Mouse (Mus musculus) intestine, embryonic 14.5 days (tissue): ENCODE data around the gene Pm20d1. TPM values are rescaled to one million over a fixed set of nuclear protein-coding genes. Genes with fewer than 3 reads are reported as not detected.
"Not testable (repeated sequence)": the region's sequence is repeated elsewhere in the genome, so short reads cannot be mapped to it uniquely, and the experiment has no call there.

Experiments
- ATAC-seq: fragments of 200-750 bp; cut with Nextera tagmentation; replicated peaks from 2 replicates; pipeline ENCODE4 v1.8.0; 2017; ENCODE audit warnings: low read depth, moderate number of reproducible peaks, moderate TSS enrichment, moderate library complexity; ENCODE audit not compliant: low FRiP score, low TSS enrichment
- DNase-seq: peaks from one replicate; pipeline ENCODE4 v3.0.0-alpha.2; 2018; ENCODE audit warnings: low spot score
- H3K27ac ChIP-seq: fragments of 300-500 bp; sonication (generic); 2 replicates; pipeline ENCODE4 v1.5.1; 2014; ENCODE audit warnings: low read depth, mild to moderate bottlenecking, control low read depth
- H3K27me3 ChIP-seq: fragments of 300-500 bp; sonication (generic); replicated peaks from 2 replicates; pipeline ENCODE4 v1.6.1; 2014; ENCODE audit warnings: low read length, control low read depth; ENCODE audit not compliant: control insufficient read depth, insufficient read depth
- H3K36me3 ChIP-seq: fragments of 300-500 bp; sonication (generic); 2 replicates; pipeline ENCODE4 v1.6.1; 2014; ENCODE audit warnings: low read length, control low read depth; ENCODE audit not compliant: control insufficient read depth, insufficient read depth
- H3K4me1 ChIP-seq: fragments of 300-500 bp; sonication (generic); replicated peaks from 2 replicates; pipeline ENCODE4 v1.6.1; 2014; ENCODE audit warnings: low read length, control low read depth, mixed read lengths; ENCODE audit not compliant: control insufficient read depth, insufficient read depth
- H3K4me2 ChIP-seq: fragments of 300-500 bp; sonication (generic); 2 replicates; pipeline ENCODE4 v1.6.1; 2014; ENCODE audit warnings: low read length
- H3K4me3 ChIP-seq: fragments of 300-500 bp; sonication (generic); 2 replicates; pipeline ENCODE4 v1.5.1; 2014; ENCODE audit warnings: low read depth, low read length, control low read depth, mixed read lengths
- H3K9ac ChIP-seq: fragments of 300-500 bp; sonication (generic); 2 replicates; pipeline ENCODE4 v1.6.1; 2014; ENCODE audit warnings: mild to moderate bottlenecking, low read length
- H3K9me3 ChIP-seq: fragments of 300-500 bp; sonication (generic); 2 replicates; pipeline ENCODE4 v1.6.1; 2016; ENCODE audit warnings: low read length, control low read depth; ENCODE audit not compliant: control insufficient read depth
- WGBS: fragments of 180-500 bp; shearing (Covaris S2); extraction: QIAGEN DNeasy Blood & Tissue Kit; methylation state at CpG from one replicate; pipeline ENCODE4 v1.1.7; 2014; 5-methylcytosine and 5-hydroxymethylcytosine counted together
- polyA plus RNA-seq: library from polyadenylated mRNA; unstranded; fragments of >200 nt; fragmentation: Nextera tagmentation; extraction: Ambion mirVana; gene quantifications from 2 replicates; pipeline ENCODE4 v1.2.1, GENCODE M21; 2014

Pm20d1 gene
- polyA plus RNA-seq, 1 experiment from 2014 or later: 1.4 TPM

GRCm38 (mm10) chr1:131808986-131809385, 11.8 kb downstream of the Pm20d1 start:
- H3K27me3 ChIP-seq: no peaks in the 10 kb centered on the region
- ATAC-seq (no peak), DNase-seq (no peak)
- no peaks in the 10 kb centered on the region for H3K36me3 ChIP-seq
- H3K27ac ChIP-seq: no peak overlapping the region
- H3K4me2 ChIP-seq: no peak overlapping the region
- H3K9ac ChIP-seq: no peak overlapping the region
- no peak overlapping the region for H3K4me3 ChIP-seq
- WGBS: 73% methylated on average over 1 of the region's 1 CpGs
- no peaks in the 10 kb centered on the region for H3K9me3 ChIP-seq
- no peaks in the 10 kb centered on the region for H3K4me1 ChIP-seq

DNA sequence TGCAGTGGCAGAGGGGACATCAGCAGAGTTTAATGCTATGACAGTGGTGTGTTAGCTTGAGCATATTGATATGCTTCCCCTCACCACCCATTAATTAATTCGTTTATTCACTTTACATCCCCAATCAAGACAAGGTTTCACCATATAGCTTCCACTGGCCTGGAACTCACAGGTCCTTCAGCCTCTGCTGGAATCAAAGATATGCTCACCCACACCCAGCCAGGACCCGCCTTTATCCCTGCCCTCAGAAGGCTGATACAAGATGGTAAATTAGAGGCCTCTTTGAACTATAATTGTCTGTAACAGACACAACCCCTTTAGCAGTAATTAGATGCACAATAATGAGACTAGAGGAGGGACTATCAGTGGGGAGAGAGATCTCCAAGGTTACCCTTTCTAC, 12.5 kb downstream of the Pm20d1 start:
- Histone ChIP-seq H3K4me1 (no peaks in the 10 kb centered on the region), H3K4me3 (no peak overlapping the region), H3K27me3 (no peaks in the 10 kb centered on the region), H3K9ac (no peak overlapping the region), H3K4me2 (no peak overlapping the region), H3K27ac (no peak overlapping the region), H3K9me3 (no peaks in the 10 kb centered on the region), H3K36me3 (no peaks in the 10 kb centered on the region)
- ATAC-seq (no peak), DNase-seq (no peak)
- 83% methylated on average over 2 of the region's 2 CpGs for WGBS

GRCm38 (mm10) chr1:131811393-131811792, 14.2 kb downstream of the Pm20d1 start:
- H3K9me3 ChIP-seq: no peaks in the 10 kb centered on the region
- H3K4me2 ChIP-seq: no peak overlapping the region
- H3K27ac ChIP-seq: no peak overlapping the region
- no peak overlapping the region for H3K9ac ChIP-seq
- H3K4me3 ChIP-seq: no peak overlapping the region
- H3K36me3 ChIP-seq: no peaks in the 10 kb centered on the region
- WGBS: 83% methylated on average over 1 of the region's 1 CpGs
- DNase-seq (no peak), ATAC-seq (no peak)
- H3K27me3 ChIP-seq: no peaks in the 10 kb centered on the region
- H3K4me1 ChIP-seq: no peaks in the 10 kb centered on the region

- ATAC-seq: no peak
- no peaks in the 10 kb centered on the region for H3K27me3 ChIP-seq
- H3K27ac ChIP-seq: no peak overlapping the region
- H3K36me3 ChIP-seq: no peaks in the 10 kb centered on the region
- H3K9me3 ChIP-seq: no peaks in the 10 kb centered on the region
- no peak overlapping the region for H3K9ac ChIP-seq
- no peak overlapping the region for H3K4me3 ChIP-seq
- no peak for DNase-seq
- 56% methylated on average over 9 of the region's 9 CpGs for WGBS
- no peaks in the 10 kb centered on the region for H3K4me1 ChIP-seq
- H3K4me2 ChIP-seq: no peak overlapping the region
Observed at GRCm38 (mm10) chr1:131812006-131812405, 14.8 kb downstream of the Pm20d1 start.

- H3K27me3 ChIP-seq: no peaks in the 10 kb centered on the region
- H3K9ac ChIP-seq: no peak overlapping the region
- WGBS: 91% methylated on average over 9 of the region's 9 CpGs
- no peaks in the 10 kb centered on the region for H3K9me3 ChIP-seq
- H3K4me3 ChIP-seq: no peak overlapping the region
- H3K4me1 ChIP-seq: no peaks in the 10 kb centered on the region
- no peak for ATAC-seq
- H3K27ac ChIP-seq: no peak overlapping the region
- H3K36me3 ChIP-seq: no peaks in the 10 kb centered on the region
- no peak for DNase-seq
- H3K4me2 ChIP-seq: no peak overlapping the region
Observed at GRCm38 (mm10) chr1:131812631-131813295, 15.6 kb downstream of the Pm20d1 start.

DNA sequence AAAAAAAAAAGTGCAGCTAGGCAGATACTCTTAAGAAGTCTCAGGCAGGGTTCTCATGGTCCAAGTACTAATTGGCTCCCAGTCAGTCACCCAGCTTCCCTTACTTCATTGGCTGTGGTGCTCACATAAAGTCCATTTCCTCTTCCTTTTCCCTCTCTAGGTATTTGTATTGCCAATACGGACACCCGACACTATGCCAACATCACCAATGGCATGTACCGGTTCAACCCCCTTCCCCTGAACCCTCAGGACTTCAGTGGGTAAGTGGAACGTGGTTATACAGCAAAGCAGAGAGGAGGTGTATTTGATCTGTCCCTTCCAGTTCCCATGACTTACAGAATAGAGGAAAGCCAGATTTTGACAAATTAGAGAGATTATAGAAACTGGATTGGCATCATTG, 16.6 kb downstream of the Pm20d1 start:
- Histone ChIP-seq H3K4me3 (no peak overlapping the region), H3K4me2 (no peak overlapping the region), H3K9me3 (no peaks in the 10 kb centered on the region), H3K36me3 (no peaks in the 10 kb centered on the region), H3K9ac (no peak overlapping the region), H3K27me3 (no peaks in the 10 kb centered on the region), H3K27ac (no peak overlapping the region), H3K4me1 (no peaks in the 10 kb centered on the region)
- no peak for DNase-seq
- ATAC-seq: no peak
- 85% methylated on average over 4 of the region's 4 CpGs for WGBS

DNA sequence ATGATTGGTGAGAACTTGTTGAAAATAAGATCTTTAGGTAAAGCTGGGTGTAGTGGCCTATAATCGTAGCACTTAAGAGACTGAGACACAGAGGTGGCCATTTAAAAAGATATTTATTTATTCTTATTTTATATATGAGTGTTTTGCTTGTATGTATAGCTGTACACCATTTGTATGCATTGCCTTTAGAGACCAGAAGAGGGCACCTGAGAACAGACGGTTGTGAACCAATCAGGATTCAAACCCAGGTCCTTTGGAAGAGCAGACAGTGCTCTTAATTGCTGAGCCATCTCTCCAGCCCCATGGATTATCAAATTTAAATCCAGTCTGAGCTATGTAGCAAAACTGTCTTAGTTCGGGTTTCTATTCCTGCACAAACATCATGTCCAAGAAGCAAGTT, 17.0 kb downstream of the Pm20d1 start:
- no peak overlapping the region for H3K4me2 ChIP-seq
- H3K9ac ChIP-seq: no peak overlapping the region
- no peaks in the 10 kb centered on the region for H3K36me3 ChIP-seq
- H3K27ac ChIP-seq: no peak overlapping the region
- DNase-seq: no peak
- H3K27me3 ChIP-seq: no peaks in the 10 kb centered on the region
- no peaks in the 10 kb centered on the region for H3K9me3 ChIP-seq
- WGBS: 84% methylated on average over 3 of the region's 3 CpGs
- H3K4me1 ChIP-seq: no peaks in the 10 kb centered on the region
- no peak overlapping the region for H3K4me3 ChIP-seq
- ATAC-seq: no peak

- no peak for ATAC-seq
- H3K27me3 ChIP-seq: no peaks in the 10 kb centered on the region
- H3K4me1 ChIP-seq: no peaks in the 10 kb centered on the region
- H3K9ac ChIP-seq: no peak overlapping the region
- no peak overlapping the region for H3K4me2 ChIP-seq
- no peaks in the 10 kb centered on the region for H3K36me3 ChIP-seq
- H3K9me3 ChIP-seq: no peaks in the 10 kb centered on the region
- no peak overlapping the region for H3K4me3 ChIP-seq
- no peak for DNase-seq
- WGBS: 83% methylated on average over 6 of the region's 6 CpGs
- no peak overlapping the region for H3K27ac ChIP-seq
Observed at GRCm38 (mm10) chr1:131816886-131817285, 19.7 kb downstream of the Pm20d1 start.

- not testable (repeated sequence) for ATAC-seq, H3K27me3 ChIP-seq, H3K27ac ChIP-seq, H3K4me1 ChIP-seq, H3K9me3 ChIP-seq, H3K4me3 ChIP-seq, DNase-seq, H3K36me3 ChIP-seq, H3K4me2 ChIP-seq, H3K9ac ChIP-seq
- WGBS: 73% methylated on average over 8 of the region's 9 CpGs
Observed at GRCm38 (mm10) chr1:131820353-131820752, 23.2 kb downstream of the Pm20d1 start.
